Mouse (Mus musculus) forebrain, embryonic 13.5 days (tissue): Measurements from ENCODE around the gene Hexb. TPM values are rescaled to one million over a fixed set of nuclear protein-coding genes. Genes with fewer than 3 reads are reported as not detected.

Experiments used
- ATAC-seq: fragments of 200-750 bp; cut with Nextera tagmentation; 2 replicates; pipeline ENCODE4 v1.8.0; 2017
- H3K27ac ChIP-seq: fragments of 300-500 bp; sonication (generic); 2 replicates; pipeline ENCODE4 v1.5.1; 2015; ENCODE audit warnings: inconsistent platforms, mild to moderate bottlenecking, moderate library complexity
- H3K27me3 ChIP-seq: fragments of 300-500 bp; sonication (generic); 2 replicates; pipeline ENCODE4 v1.6.1; 2015; ENCODE audit warnings: mild to moderate bottlenecking, inconsistent platforms
- H3K36me3 ChIP-seq: fragments of 300-500 bp; sonication (generic); 2 replicates; pipeline ENCODE4 v1.6.1; 2015; ENCODE audit warnings: mild to moderate bottlenecking, inconsistent platforms; ENCODE audit not compliant: poor library complexity, severe bottlenecking
- H3K4me1 ChIP-seq: fragments of 300-500 bp; sonication (generic); 2 replicates; pipeline ENCODE4 v1.6.1; 2015; ENCODE audit warnings: inconsistent platforms
- H3K4me2 ChIP-seq: fragments of 300-500 bp; sonication (generic); 2 replicates; pipeline ENCODE4 v1.6.1; 2015; ENCODE audit warnings: inconsistent platforms, mild to moderate bottlenecking, moderate library complexity
- H3K4me3 ChIP-seq: fragments of 300-500 bp; sonication (generic); 2 replicates; pipeline ENCODE4 v1.5.1; 2015; ENCODE audit warnings: mild to moderate bottlenecking, inconsistent platforms
- H3K9ac ChIP-seq: fragments of 300-500 bp; sonication (generic); 2 replicates; pipeline ENCODE4 v1.6.1; 2015; ENCODE audit warnings: mild to moderate bottlenecking, inconsistent platforms
- H3K9me3 ChIP-seq: fragments of 300-500 bp; sonication (generic); replicated peaks from 2 replicates; pipeline ENCODE4 v1.6.1; 2016; ENCODE audit warnings: inconsistent platforms
- WGBS: fragments of 180-500 bp; shearing (Covaris S2); methylation state at CpG from one replicate; pipeline ENCODE4 v1.1.7; 2015; 5-methylcytosine and 5-hydroxymethylcytosine counted together
- polyA plus RNA-seq: library from polyadenylated mRNA; unstranded; fragments of >200 nt; fragmentation: Nextera tagmentation; extraction: Ambion mirVana; gene quantifications from 2 replicates; pipeline ENCODE4 v1.2.1, GENCODE M21; 2015

Gene Hexb
- 21.4 and 21.6 TPM in 2 replicates for polyA plus RNA-seq

DNA sequence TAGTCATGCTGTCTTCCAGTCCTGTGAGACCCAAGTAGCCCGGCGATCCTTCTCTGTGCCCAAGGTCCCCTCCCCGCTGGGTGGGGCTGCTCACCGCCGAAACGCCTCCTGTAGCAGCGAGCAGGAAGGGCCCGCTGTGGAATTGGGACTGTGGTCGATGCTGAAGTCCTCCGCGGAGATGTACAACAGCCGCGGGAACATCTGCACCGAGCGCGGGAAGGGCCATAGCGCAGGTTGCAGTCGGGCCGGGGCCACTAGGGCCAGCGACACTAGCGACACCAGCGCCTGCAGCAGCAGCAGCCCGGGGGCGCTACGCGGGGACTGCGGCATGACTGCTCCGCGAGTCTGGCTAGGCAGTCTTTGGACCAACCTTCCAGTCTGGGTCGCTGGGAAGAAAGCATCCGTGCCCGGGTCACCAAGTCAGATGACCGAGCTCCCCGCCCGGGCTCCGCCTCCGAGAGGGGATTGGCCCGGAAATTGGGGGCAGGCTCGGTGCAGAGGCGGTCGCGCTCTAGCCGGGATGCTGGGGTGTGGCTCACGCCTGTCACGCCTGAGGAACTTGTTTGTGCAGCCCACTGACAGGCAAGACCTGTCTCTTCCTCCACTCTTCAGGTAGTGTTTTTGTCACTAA, at the start of gene Hexb:
Hexb (minus strand) TSS at position 426 of the 631 bp plus-strand sequence.
- H3K4me1 ChIP-seq: peaks cover 26% of the 10 kb centered on the region
- H3K4me2 ChIP-seq: peak within 1 kb of the TSS; percentile 97
- no peaks in the 10 kb centered on the region for H3K36me3 ChIP-seq
- under 1% methylated on average over 43 of the region's 45 CpGs for WGBS
- no peaks in the 10 kb centered on the region for H3K27me3 ChIP-seq
- peak within 1 kb of the TSS; percentile 80 for H3K9ac ChIP-seq
- peak; percentile 79 for ATAC-seq
- peak within 1 kb of the TSS; percentile 63 for H3K4me3 ChIP-seq
- no peak within 1 kb of the TSS for H3K27ac ChIP-seq
- H3K9me3 ChIP-seq: no peaks in the 10 kb centered on the region

DNA sequence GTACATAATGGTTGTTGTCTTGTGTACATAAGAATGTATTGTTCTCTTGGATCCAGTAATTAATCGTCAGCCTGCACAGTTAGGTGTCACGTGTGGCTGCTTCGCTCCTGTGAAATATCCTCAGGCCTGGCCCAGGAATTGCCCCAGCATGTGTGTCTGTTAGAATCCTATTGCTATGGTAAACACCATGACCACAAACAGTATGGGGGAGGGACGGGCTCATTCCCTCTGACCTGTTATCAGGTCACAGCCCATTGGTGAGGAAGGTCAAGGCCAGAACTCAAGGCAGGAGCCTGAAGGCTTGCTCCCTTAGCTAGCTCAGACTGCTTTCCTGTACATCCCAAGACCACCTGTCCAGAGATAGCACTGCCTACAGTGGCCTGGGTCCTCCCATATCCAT, 49.6 kb upstream of the Hexb start:
- Histone ChIP-seq H3K4me1 (peaks cover 99% of the 10 kb centered on the region), H3K36me3 (peaks cover 71% of the 10 kb centered on the region), H3K9ac (peak overlapping the region; percentile 55; the same call in 1 of the 2 replicates), H3K4me2 (peak overlapping the region; percentile 85), H3K9me3 (no peaks in the 10 kb centered on the region), H3K4me3 (peak overlapping the region; percentile 99; the same call in 1 of the 2 replicates), H3K27ac (0 out of 2 replicates have a peak overlapping the region, but pooled peaks have one; percentile 91), H3K27me3 (no peaks in the 10 kb centered on the region)
- ATAC-seq: no peak
- WGBS: 45% methylated on average over 4 of the region's 4 CpGs

DNA sequence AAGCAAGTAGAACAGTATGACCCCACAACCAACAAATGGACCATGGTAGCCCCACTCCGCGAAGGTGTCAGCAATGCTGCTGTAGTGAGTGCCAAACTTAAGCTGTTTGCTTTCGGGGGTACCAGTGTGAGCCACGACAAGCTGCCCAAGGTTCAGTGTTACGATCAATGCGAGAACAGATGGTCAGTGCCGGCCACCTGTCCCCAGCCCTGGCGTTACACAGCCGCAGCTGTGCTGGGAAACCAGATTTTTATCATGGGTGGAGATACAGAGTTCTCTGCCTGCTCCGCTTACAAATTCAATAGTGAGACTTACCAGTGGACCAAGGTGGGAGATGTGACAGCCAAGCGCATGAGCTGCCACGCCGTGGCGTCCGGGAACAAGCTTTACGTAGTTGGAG, 48.1 kb upstream of the Hexb start:
- peak overlapping the region; percentile 48 for H3K27ac ChIP-seq
- H3K27me3 ChIP-seq: no peaks in the 10 kb centered on the region
- peaks cover 64% of the 10 kb centered on the region for H3K36me3 ChIP-seq
- ATAC-seq: peak; percentile 3; the same call in 1 of the 2 replicates
- H3K9me3 ChIP-seq: no peaks in the 10 kb centered on the region
- peak overlapping the region; percentile 99 for H3K4me3 ChIP-seq
- peaks cover 88% of the 10 kb centered on the region for H3K4me1 ChIP-seq
- 0 out of 2 replicates have a peak overlapping the region, but pooled peaks have one; percentile 41 for H3K9ac ChIP-seq
- peak overlapping the region; percentile 85 for H3K4me2 ChIP-seq
- WGBS: 79% methylated on average over 16 of the region's 16 CpGs

DNA sequence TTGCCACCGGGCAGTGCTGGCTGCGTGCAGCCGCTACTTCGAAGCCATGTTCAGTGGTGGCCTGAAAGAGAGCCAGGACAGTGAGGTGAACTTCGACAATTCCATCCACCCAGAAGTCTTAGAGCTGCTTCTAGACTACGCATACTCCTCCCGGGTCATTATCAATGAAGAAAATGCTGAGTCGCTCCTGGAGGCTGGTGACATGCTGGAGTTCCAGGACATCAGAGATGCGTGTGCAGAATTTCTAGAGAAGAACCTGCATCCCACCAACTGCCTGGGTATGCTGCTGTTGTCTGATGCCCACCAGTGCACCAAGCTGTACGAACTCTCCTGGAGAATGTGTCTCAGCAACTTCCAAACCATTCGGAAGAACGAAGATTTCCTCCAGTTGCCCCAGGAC, 47.0 kb upstream of the Hexb start:
- Histone ChIP-seq H3K27ac (peak overlapping the region; percentile 99; the same call in 1 of the 2 replicates), H3K9me3 (no peaks in the 10 kb centered on the region), H3K4me2 (peak overlapping the region; percentile 85), H3K36me3 (peaks cover 54% of the 10 kb centered on the region), H3K4me3 (peak overlapping the region; percentile 99), H3K9ac (peak overlapping the region; percentile 31; the same call in 1 of the 2 replicates), H3K27me3 (no peaks in the 10 kb centered on the region), H3K4me1 (peaks cover 81% of the 10 kb centered on the region)
- WGBS: 88% methylated on average over 12 of the region's 12 CpGs
- no peak for ATAC-seq

DNA sequence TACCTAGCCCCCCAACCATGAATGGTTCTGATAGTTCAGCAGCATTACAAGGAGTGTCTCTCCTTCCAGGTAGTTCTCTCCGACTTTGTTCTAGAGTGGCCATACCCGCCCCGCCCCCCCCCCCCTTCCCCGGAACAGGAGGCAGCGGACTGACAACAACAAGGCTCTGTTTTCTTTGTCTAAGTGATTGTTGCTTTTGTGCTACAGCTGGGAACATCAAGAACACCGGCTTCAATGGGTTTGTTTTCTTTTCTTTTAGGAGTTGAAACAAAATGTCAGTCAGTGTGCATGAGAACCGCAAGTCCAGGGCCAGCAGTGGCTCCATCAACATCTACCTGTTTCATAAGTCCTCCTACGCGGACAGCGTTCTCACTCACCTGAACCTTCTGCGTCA, 46.6 kb upstream of the Hexb start:
- ATAC-seq: no peak

DNA sequence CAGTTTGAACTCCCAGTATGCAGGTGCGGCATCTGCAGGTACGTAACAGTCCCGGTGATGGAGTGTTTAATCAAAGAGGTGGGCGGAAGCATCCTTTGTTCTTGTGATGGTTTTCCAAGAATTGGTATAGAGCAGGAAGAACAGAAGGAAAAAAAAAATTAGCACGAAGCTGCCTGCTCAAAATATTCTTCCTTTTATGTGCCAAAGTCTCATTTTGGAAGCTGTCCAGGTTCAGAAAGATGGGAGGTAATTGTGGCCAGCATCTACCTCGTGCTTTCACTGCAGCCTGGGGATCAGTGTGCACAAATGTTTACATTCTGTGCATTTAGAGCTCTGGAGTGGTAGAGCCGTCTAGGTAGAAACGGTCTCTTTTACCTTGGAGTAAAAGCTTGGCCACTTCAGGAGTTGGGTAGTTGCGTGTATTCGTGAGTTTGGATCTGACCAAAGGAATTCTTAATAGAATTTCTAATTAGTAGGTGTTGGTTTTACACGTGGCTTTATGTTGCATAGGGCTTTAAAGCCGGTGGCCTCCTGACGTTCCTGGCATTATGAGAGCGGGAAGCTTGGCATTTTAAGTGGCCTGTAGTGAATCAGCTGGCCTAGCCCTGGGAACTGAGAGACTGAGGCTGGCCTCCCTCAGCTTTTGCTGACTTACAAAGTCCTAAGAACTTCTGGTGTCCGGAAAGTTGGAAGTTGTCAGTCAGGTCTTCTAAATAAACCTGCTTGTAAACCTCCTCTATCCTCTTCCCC, 46.0 kb upstream of the Hexb start:
- WGBS: 10% methylated on average over 15 of the region's 15 CpGs
- peak overlapping the region; percentile 85 for H3K4me2 ChIP-seq

More for the DNA sequence above, 46.6 kb upstream of the Hexb start:
- Histone ChIP-seq H3K4me2 (peak overlapping the region; percentile 85), H3K27ac (peak overlapping the region; percentile 99; the same call in 1 of the 2 replicates), H3K4me1 (peaks cover 81% of the 10 kb centered on the region), H3K36me3 (peaks cover 49% of the 10 kb centered on the region), H3K9ac (peak overlapping the region; percentile 98; the same call in 1 of the 2 replicates), H3K27me3 (no peaks in the 10 kb centered on the region), H3K9me3 (no peaks in the 10 kb centered on the region), H3K4me3 (peak overlapping the region; percentile 99)
- 41% methylated on average over 11 of the region's 11 CpGs for WGBS

DNA sequence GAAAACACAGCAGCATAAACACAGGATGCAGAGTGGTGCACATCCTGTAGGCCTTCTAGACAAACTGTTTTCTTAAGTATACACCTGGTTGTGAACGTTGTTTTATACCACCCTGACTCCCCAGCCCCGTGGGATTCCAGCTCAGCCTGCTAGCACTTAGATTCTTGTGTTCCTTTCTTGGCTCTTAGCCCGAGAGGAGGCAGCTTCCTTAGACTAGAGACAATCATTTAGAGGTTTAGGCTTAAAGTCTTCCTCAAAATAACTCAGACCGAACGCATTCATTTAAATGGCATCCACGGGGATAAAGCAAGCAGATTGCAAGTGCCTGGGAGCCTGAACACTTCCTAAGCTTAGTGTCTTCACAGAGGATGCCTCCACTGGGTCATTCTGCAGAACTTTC, 44.6 kb upstream of the Hexb start:
- under 1% methylated on average over 6 of the region's 6 CpGs for WGBS

More for the DNA sequence above, 46.0 kb upstream of the Hexb start:
- Histone ChIP-seq H3K4me3 (peak overlapping the region; percentile 99), H3K36me3 (peaks cover 43% of the 10 kb centered on the region), H3K27me3 (no peaks in the 10 kb centered on the region), H3K27ac (peak overlapping the region; percentile 99), H3K9me3 (no peaks in the 10 kb centered on the region), H3K4me1 (peaks cover 81% of the 10 kb centered on the region), H3K9ac (peak overlapping the region; percentile 98)
- ATAC-seq: no peak

DNA sequence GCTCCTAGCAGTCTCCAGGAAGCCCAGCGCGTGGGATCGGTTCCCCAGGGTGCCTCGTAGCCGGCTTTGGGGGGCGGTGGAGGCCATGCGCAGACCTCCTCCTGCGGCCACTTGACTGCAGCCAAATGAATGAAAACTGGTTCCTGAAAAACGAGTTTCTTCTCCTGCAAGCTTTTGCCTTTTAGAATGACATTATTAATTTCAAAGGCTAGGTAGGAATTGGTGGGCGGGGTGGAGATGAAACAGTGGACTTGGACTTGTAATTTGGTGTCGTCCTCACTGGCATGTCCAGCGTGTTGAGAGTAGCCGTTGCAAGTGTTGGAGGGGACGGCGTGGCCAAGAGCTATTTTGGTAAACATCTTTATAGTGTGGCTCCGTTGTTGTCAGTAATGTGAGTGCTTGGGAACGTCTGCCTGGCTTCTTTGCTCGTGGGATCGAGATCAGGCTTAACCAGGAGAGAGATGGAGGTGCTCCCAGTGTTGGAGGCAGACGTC, 43.7 kb upstream of the Hexb start:
- H3K27me3 ChIP-seq: no peaks in the 10 kb centered on the region
- WGBS: 0% methylated on average over 20 of the region's 20 CpGs
- peaks cover 20% of the 10 kb centered on the region for H3K36me3 ChIP-seq
- H3K4me1 ChIP-seq: peaks cover 79% of the 10 kb centered on the region
- no peaks in the 10 kb centered on the region for H3K9me3 ChIP-seq
- peak overlapping the region; percentile 99 for H3K4me3 ChIP-seq
- ATAC-seq: no peak
- H3K27ac ChIP-seq: peak overlapping the region; percentile 99
- H3K9ac ChIP-seq: peak overlapping the region; percentile 98
- H3K4me2 ChIP-seq: peak overlapping the region; percentile 85

More for the DNA sequence above, 44.6 kb upstream of the Hexb start:
- Histone ChIP-seq H3K36me3 (peaks cover 29% of the 10 kb centered on the region), H3K27ac (peak overlapping the region; percentile 99), H3K4me1 (peaks cover 81% of the 10 kb centered on the region), H3K4me2 (peak overlapping the region; percentile 85), H3K27me3 (no peaks in the 10 kb centered on the region), H3K4me3 (peak overlapping the region; percentile 99), H3K9ac (peak overlapping the region; percentile 98), H3K9me3 (no peaks in the 10 kb centered on the region)
- ATAC-seq: no peak

DNA sequence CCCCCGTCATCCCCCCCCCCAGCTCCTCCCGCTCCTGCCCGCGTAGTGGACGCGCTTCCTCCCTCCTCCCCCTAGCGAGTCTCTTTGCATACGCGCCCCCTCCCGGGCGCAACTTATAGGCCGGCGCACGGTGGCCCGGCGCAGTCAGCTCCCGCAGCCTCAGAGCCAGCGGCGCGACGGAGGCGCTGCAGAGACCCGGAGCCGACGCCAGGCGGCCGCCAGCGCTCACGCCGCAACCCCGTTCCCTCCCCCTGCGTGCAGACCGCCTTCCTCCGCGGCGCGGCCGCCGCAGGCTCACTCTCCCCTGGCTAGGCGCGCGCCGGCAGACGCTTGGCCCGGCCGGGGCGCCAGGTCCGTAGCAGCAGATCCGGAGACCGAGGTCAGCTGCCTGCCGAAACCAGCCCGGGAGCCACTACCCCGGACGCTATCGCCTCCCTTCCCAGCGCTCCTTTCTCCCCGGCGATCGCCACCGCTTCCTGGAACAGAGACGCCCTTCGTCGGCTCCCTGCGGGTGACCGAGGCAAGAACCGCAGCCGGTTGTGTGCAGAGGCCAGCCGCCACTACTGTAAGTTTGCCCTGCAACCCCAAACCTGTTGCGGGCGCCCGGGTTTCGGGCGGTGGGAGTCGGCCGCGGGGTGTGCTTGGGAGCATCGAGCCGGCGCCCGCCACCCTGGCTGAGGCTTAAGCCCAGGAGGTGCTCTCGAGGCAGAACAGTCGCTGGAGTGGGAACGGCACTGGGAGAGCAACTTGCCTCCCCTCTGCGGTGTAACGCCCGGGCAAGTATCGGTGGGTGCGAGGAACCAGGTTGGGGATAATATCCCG, 43.0 kb upstream of the Hexb start, which contains the start of gene Enc1:
Enc1 (plus strand) TSS at position 141 of the 822 bp plus-strand sequence.
- peak within 1 kb of the TSS; percentile 99 for H3K27ac ChIP-seq
- peak within 1 kb of the TSS; percentile 99 for H3K4me3 ChIP-seq
- H3K36me3 ChIP-seq: peaks cover 14% of the 10 kb centered on the region
- peak; percentile 86 for ATAC-seq
- H3K9ac ChIP-seq: peak within 1 kb of the TSS; percentile 98
- peaks cover 77% of the 10 kb centered on the region for H3K4me1 ChIP-seq
- no peaks in the 10 kb centered on the region for H3K27me3 ChIP-seq
- no peaks in the 10 kb centered on the region for H3K9me3 ChIP-seq
- WGBS: under 1% methylated on average over 66 of the region's 89 CpGs
- H3K4me2 ChIP-seq: peak within 1 kb of the TSS; percentile 85

DNA sequence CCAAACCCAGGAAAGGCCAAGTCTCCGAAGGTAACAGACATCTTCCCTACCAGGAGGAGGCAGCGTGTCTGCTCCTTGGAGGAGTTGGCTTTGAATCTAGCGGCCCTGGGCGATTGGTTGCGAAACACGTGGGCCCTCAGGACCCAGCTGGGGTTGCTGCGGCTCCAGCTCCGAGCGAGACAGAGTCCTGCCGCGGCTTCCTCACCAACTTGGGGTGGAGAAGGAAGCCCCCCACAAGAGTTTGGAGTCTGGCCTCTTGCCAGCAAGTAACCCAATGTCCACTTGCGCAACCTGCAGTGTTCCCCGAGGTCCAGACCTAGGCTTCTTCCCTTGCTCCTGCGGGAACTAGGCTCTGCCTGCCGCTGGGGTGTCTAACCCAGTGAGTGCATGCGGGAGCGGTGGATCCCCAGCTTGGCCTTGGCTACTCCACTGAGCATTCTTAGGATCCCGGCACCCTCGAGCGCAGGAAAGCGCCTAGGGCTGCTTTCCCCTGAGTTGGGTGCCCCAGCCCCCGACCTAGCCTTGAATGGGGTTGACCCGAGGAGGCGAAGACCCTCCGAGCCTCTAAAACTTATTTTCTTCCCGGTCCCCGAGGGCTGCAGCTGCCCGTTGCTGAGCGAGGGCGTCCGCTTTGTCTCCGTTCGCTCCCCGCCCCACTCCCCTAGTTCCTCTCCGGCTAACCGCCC, 42.3 kb upstream of the Hexb start:
- Histone ChIP-seq H3K9ac (peak overlapping the region; percentile 98), H3K36me3 (peaks cover 6% of the 10 kb centered on the region), H3K4me3 (peak overlapping the region; percentile 99), H3K4me1 (peaks cover 77% of the 10 kb centered on the region), H3K9me3 (no peaks in the 10 kb centered on the region), H3K4me2 (peak overlapping the region; percentile 85), H3K27me3 (no peaks in the 10 kb centered on the region), H3K27ac (peak overlapping the region; percentile 99)
- WGBS: 1% methylated on average over 33 of the region's 36 CpGs
- peak; percentile 66 for ATAC-seq
